Mouse (Mus musculus) lung, postnatal 10 days (tissue): Measurements from ENCODE around the gene Rnf114.

Experiments
- DNase-seq: peaks from one replicate; pipeline ENCODE4 v3.0.0; 2021

Gene Rnf114

GRCm38 (mm10) chr2:167491757-167492708, at the start of gene Rnf114:
Rnf114 (plus strand) TSS chr2:167492645.
- DNase-seq = peak; percentile 61

GRCm38 (mm10) chr2:167443411-167444193, 48.8 kb upstream of the Rnf114 start:
- DNase-seq = no peak

- DNase-seq = no peak
Observed at GRCm38 (mm10) chr2:167445911-167446780, 46.3 kb upstream of the Rnf114 start.

- no peak for DNase-seq
Observed at GRCm38 (mm10) chr2:167447207-167447606, 45.2 kb upstream of the Rnf114 start.

- DNase-seq = no peak
Observed at GRCm38 (mm10) chr2:167447629-167448028, 44.8 kb upstream of the Rnf114 start.

GRCm38 (mm10) chr2:167449331-167450275, 42.8 kb upstream of the Rnf114 start:
- DNase-seq = no peak

- no peak for DNase-seq
Observed at GRCm38 (mm10) chr2:167450647-167451046, 41.8 kb upstream of the Rnf114 start.

- no peak for DNase-seq
Observed at GRCm38 (mm10) chr2:167453814-167454213, 38.6 kb upstream of the Rnf114 start.

- DNase-seq = no peak
Observed at GRCm38 (mm10) chr2:167456361-167457020, 36.0 kb upstream of the Rnf114 start.

GRCm38 (mm10) chr2:167457213-167457612, 35.2 kb upstream of the Rnf114 start:
- no peak for DNase-seq

- no peak for DNase-seq
Observed at GRCm38 (mm10) chr2:167458548-167458947, 33.9 kb upstream of the Rnf114 start.

GRCm38 (mm10) chr2:167459071-167459865, 33.2 kb upstream of the Rnf114 start:
- no peak for DNase-seq

GRCm38 (mm10) chr2:167462954-167463353, 29.5 kb upstream of the Rnf114 start:
- DNase-seq = peak; percentile 78

GRCm38 (mm10) chr2:167463802-167464201, 28.6 kb upstream of the Rnf114 start:
- no peak for DNase-seq

GRCm38 (mm10) chr2:167465951-167466350, 26.5 kb upstream of the Rnf114 start:
- no peak for DNase-seq

GRCm38 (mm10) chr2:167467214-167467613, 25.2 kb upstream of the Rnf114 start:
- DNase-seq = no peak

- no peak for DNase-seq
Observed at GRCm38 (mm10) chr2:167468444-167468843, 24.0 kb upstream of the Rnf114 start.

- no peak for DNase-seq
Observed at GRCm38 (mm10) chr2:167470611-167471010, 21.8 kb upstream of the Rnf114 start.

GRCm38 (mm10) chr2:167471585-167471984, 20.9 kb upstream of the Rnf114 start:
- no peak for DNase-seq

GRCm38 (mm10) chr2:167474218-167474617, 18.2 kb upstream of the Rnf114 start:
- no peak for DNase-seq
